Mouse (Mus musculus) forebrain, embryonic 14.5 days (tissue): Measurements from ENCODE around the gene Coro7. TPM values are rescaled to one million over a fixed set of nuclear protein-coding genes. Genes with fewer than 3 reads are reported as not detected.
A peak's percentile ranks its signal among the peaks of the same experiment; 100 is the strongest.

Experiments
- ATAC-seq: fragments of 200-750 bp; cut with Nextera tagmentation; 2 replicates; pipeline ENCODE4 v1.8.0; 2017; ENCODE audit warnings: mild to moderate bottlenecking, moderate library complexity
- DNase-seq: peaks from one replicate; pipeline ENCODE4 v3.0.0-alpha.2; 2015; ENCODE audit warnings: low spot score
- H3K27ac ChIP-seq: fragments of 300-500 bp; sonication (generic); 2 replicates; pipeline ENCODE4 v1.5.1; 2014; ENCODE audit warnings: low read depth, mild to moderate bottlenecking, control low read depth, low read length, moderate library complexity
- H3K27me3 ChIP-seq: fragments of 300-500 bp; sonication (generic); replicated peaks from 2 replicates; pipeline ENCODE4 v1.6.1; 2014; ENCODE audit warnings: low read length, control low read depth, mixed read lengths; ENCODE audit not compliant: control insufficient read depth, insufficient read depth
- H3K36me3 ChIP-seq: fragments of 300-500 bp; sonication (generic); 2 replicates; pipeline ENCODE4 v1.6.1; 2014; ENCODE audit warnings: low read length, control low read depth; ENCODE audit not compliant: control insufficient read depth, insufficient read depth
- H3K4me1 ChIP-seq: fragments of 300-500 bp; sonication (generic); 2 replicates; pipeline ENCODE4 v1.6.1; 2014; ENCODE audit warnings: antibody characterized with exemption, low read length, control low read depth; ENCODE audit not compliant: control insufficient read depth, insufficient read depth
- H3K4me2 ChIP-seq: fragments of 300-500 bp; sonication (generic); 2 replicates; pipeline ENCODE4 v1.6.1; 2014; ENCODE audit warnings: mild to moderate bottlenecking, control low read depth, low read length
- H3K4me3 ChIP-seq: fragments of 300-500 bp; sonication (generic); 2 replicates; pipeline ENCODE4 v1.5.1; 2014; ENCODE audit warnings: low read depth, low read length, control low read depth
- H3K9ac ChIP-seq: fragments of 300-500 bp; sonication (generic); 2 replicates; pipeline ENCODE4 v1.6.1; 2014; ENCODE audit warnings: mild to moderate bottlenecking, low read length, control low read depth, moderate library complexity
- H3K9me3 ChIP-seq: fragments of 300-500 bp; sonication (generic); replicated peaks from 2 replicates; pipeline ENCODE4 v1.6.1; 2016; ENCODE audit warnings: low read length, control low read depth, mixed read lengths; ENCODE audit not compliant: control insufficient read depth
- WGBS: fragments of 180-500 bp; shearing (Covaris S2); extraction: QIAGEN DNeasy Blood & Tissue Kit; methylation state at CpG from one replicate; pipeline ENCODE4 v1.1.7; 2014; 5-methylcytosine and 5-hydroxymethylcytosine counted together
- polyA plus RNA-seq: library from polyadenylated mRNA; unstranded; fragments of >200 nt; fragmentation: Nextera tagmentation; extraction: Ambion mirVana; gene quantifications from 2 replicates; pipeline ENCODE4 v1.2.1, GENCODE M21; 2014

Gene Coro7
- polyA plus RNA-seq, 1 experiment from 2014 or later, result 9.2 TPM

GRCm38 (mm10) chr16:4608532-4609059 lies 71.0 kb downstream of the Coro7 start:
- Histone ChIP-seq H3K27ac (no peak overlapping the region), H3K4me1 (peaks cover 15% of the 10 kb centered on the region), H3K27me3 (no peaks in the 10 kb centered on the region), H3K4me3 (no peak overlapping the region), H3K4me2 (no peak overlapping the region), H3K9ac (no peak overlapping the region), H3K36me3 (peaks cover 46% of the 10 kb centered on the region), H3K9me3 (no peaks in the 10 kb centered on the region)
- 90% methylated on average over 19 of the region's 19 CpGs for WGBS
- DNase-seq (no peak), ATAC-seq (no peak)

GRCm38 (mm10) chr16:4607818-4608531 lies 71.6 kb downstream of the Coro7 start:
- DNase-seq (peak; percentile 85), ATAC-seq (peak; percentile 70)
- H3K9ac ChIP-seq, result no peak overlapping the region
- H3K27me3 ChIP-seq, result no peaks in the 10 kb centered on the region
- no peak overlapping the region for H3K4me2 ChIP-seq
- WGBS, result 58% methylated on average over 9 of the region's 9 CpGs
- peaks cover 40% of the 10 kb centered on the region for H3K36me3 ChIP-seq
- H3K4me3 ChIP-seq, result no peak overlapping the region
- no peaks in the 10 kb centered on the region for H3K9me3 ChIP-seq
- H3K27ac ChIP-seq, result no peak overlapping the region
- peaks cover 17% of the 10 kb centered on the region for H3K4me1 ChIP-seq

GRCm38 (mm10) chr16:4606431-4607084 lies 73.0 kb downstream of the Coro7 start:
- H3K4me1 ChIP-seq, result peaks cover 26% of the 10 kb centered on the region
- H3K27me3 ChIP-seq, result no peaks in the 10 kb centered on the region
- 59% methylated on average over 5 of the region's 5 CpGs for WGBS
- no peak overlapping the region for H3K27ac ChIP-seq
- H3K4me2 ChIP-seq, result no peak overlapping the region
- ATAC-seq (no peak), DNase-seq (peak; percentile 49)
- peaks cover 27% of the 10 kb centered on the region for H3K36me3 ChIP-seq
- H3K4me3 ChIP-seq, result no peak overlapping the region
- no peak overlapping the region for H3K9ac ChIP-seq
- H3K9me3 ChIP-seq, result no peaks in the 10 kb centered on the region

- H3K9me3 ChIP-seq, result no peaks in the 10 kb centered on the region
- no peak for DNase-seq
- H3K27ac ChIP-seq, result peak overlapping the region; percentile 44; the same call in 1 of the 2 replicates
- H3K4me1 ChIP-seq, result peaks cover 26% of the 10 kb centered on the region
- H3K4me3 ChIP-seq, result no peak overlapping the region
- ATAC-seq, result no peak
- WGBS, result 50% methylated on average over 13 of the region's 13 CpGs
- no peak overlapping the region for H3K4me2 ChIP-seq
- no peak overlapping the region for H3K9ac ChIP-seq
- H3K27me3 ChIP-seq, result no peaks in the 10 kb centered on the region
- H3K36me3 ChIP-seq, result peaks cover 18% of the 10 kb centered on the region
Measured at GRCm38 (mm10) chr16:4605514-4606131, 74.0 kb downstream of the Coro7 start.

- no peak overlapping the region for H3K4me3 ChIP-seq
- no peak overlapping the region for H3K4me2 ChIP-seq
- 82% methylated on average over 11 of the region's 11 CpGs for WGBS
- H3K9me3 ChIP-seq, result no peaks in the 10 kb centered on the region
- H3K27ac ChIP-seq, result no peak overlapping the region
- peaks cover 8% of the 10 kb centered on the region for H3K36me3 ChIP-seq
- no peak for DNase-seq
- H3K27me3 ChIP-seq, result no peaks in the 10 kb centered on the region
- no peak for ATAC-seq
- H3K9ac ChIP-seq, result no peak overlapping the region; the same call in 1 of the 2 replicates
- H3K4me1 ChIP-seq, result peaks cover 26% of the 10 kb centered on the region
Measured at GRCm38 (mm10) chr16:4604293-4604837, 75.2 kb downstream of the Coro7 start.

- WGBS, result 76% methylated on average over 1 of the region's 1 CpGs
- H3K4me2 ChIP-seq, result no peak overlapping the region
- H3K9ac ChIP-seq, result no peak overlapping the region
- no peak overlapping the region for H3K4me3 ChIP-seq
- no peaks in the 10 kb centered on the region for H3K27me3 ChIP-seq
- peaks cover under 1% of the 10 kb centered on the region; the same call in 1 of the 2 replicates for H3K36me3 ChIP-seq
- H3K9me3 ChIP-seq, result no peaks in the 10 kb centered on the region
- ATAC-seq (no peak), DNase-seq (no peak)
- peaks cover 34% of the 10 kb centered on the region for H3K4me1 ChIP-seq
- 0 out of 2 replicates have a peak overlapping the region, but pooled peaks have one; percentile 30 for H3K27ac ChIP-seq
Measured at GRCm38 (mm10) chr16:4603453-4603837, 76.1 kb downstream of the Coro7 start.

GRCm38 (mm10) chr16:4602766-4603452 lies 76.7 kb downstream of the Coro7 start:
- H3K9ac ChIP-seq, result no peak overlapping the region
- H3K36me3 ChIP-seq, result no peaks in the 10 kb centered on the region
- WGBS, result 32% methylated on average over 7 of the region's 7 CpGs
- H3K27ac ChIP-seq, result no peak overlapping the region
- DNase-seq, result no peak
- no peak overlapping the region for H3K4me3 ChIP-seq
- no peaks in the 10 kb centered on the region for H3K27me3 ChIP-seq
- ATAC-seq, result no peak
- no peak overlapping the region for H3K4me2 ChIP-seq
- H3K9me3 ChIP-seq, result no peaks in the 10 kb centered on the region
- peaks cover 38% of the 10 kb centered on the region for H3K4me1 ChIP-seq

GRCm38 (mm10) chr16:4602189-4602588 lies 77.4 kb downstream of the Coro7 start:
- Histone ChIP-seq H3K4me1 (peaks cover 43% of the 10 kb centered on the region), H3K9me3 (no peaks in the 10 kb centered on the region), H3K36me3 (no peaks in the 10 kb centered on the region), H3K27me3 (no peaks in the 10 kb centered on the region), H3K9ac (no peak overlapping the region), H3K4me3 (no peak overlapping the region), H3K27ac (peak overlapping the region; percentile 21; the same call in 1 of the 2 replicates), H3K4me2 (no peak overlapping the region)
- ATAC-seq, result no peak
- no peak for DNase-seq
- WGBS, result 27% methylated on average over 3 of the region's 3 CpGs
